Mouse (Mus musculus): ENCODE results near the gene Gm960. TPM values are rescaled to one million over a fixed set of nuclear protein-coding genes. Genes with fewer than 3 reads are reported as not detected.

Gene Gm960
- polyA plus RNA-seq (2015; fragmentation: Nextera tagmentation; extraction: Ambion mirVana), result 4.1 and 5.8 TPM in 2 replicates

- Histone ChIP-seq H3K9ac (peak within 1 kb of the TSS; percentile 71), H3K4me2 (peak within 1 kb of the TSS; percentile 64), H3K4me1 (peaks cover 8% of the 10 kb centered on the region; the same call in 1 of the 2 replicates), H3K27ac (peak within 1 kb of the TSS; percentile 77), H3K27me3 (peaks cover 28% of the 10 kb centered on the region), H3K4me3 (peak within 1 kb of the TSS; percentile 53), H3K9me3 (replicated peaks) (no peaks in the 10 kb centered on the region), H3K36me3 (ENCODE audit: poor library complexity, severe bottlenecking) (no peaks in the 10 kb centered on the region)
- peak; percentile 92 for ATAC-seq
- under 1% methylated on average over 34 of the region's 40 CpGs for WGBS
Observed at GRCm38 (mm10) chr19:4698205-4698677, at the start of gene Gm960. Gm960 (minus strand) TSS chr19:4698668.

GRCm38 (mm10) chr19:4747631-4748312 lies 49.3 kb upstream of the Gm960 start:
- Histone ChIP-seq H3K36me3 (ENCODE audit: poor library complexity, severe bottlenecking) (peaks cover 91% of the 10 kb centered on the region), H3K9ac (no peak overlapping the region), H3K9me3 (replicated peaks) (no peaks in the 10 kb centered on the region), H3K4me1 (no peaks in the 10 kb centered on the region), H3K27ac (no peak overlapping the region), H3K4me2 (no peak overlapping the region), H3K27me3 (no peaks in the 10 kb centered on the region), H3K4me3 (no peak overlapping the region)
- ATAC-seq, result no peak
- WGBS, result 93% methylated on average over 9 of the region's 9 CpGs

- WGBS, result 85% methylated on average over 14 of the region's 14 CpGs
Observed at GRCm38 (mm10) chr19:4746611-4747010, 48.1 kb upstream of the Gm960 start.

GRCm38 (mm10) chr19:4745681-4746080 lies 47.2 kb upstream of the Gm960 start:
- Histone ChIP-seq H3K36me3 (ENCODE audit: poor library complexity, severe bottlenecking) (peaks cover 89% of the 10 kb centered on the region), H3K27ac (no peak overlapping the region), H3K9ac (no peak overlapping the region), H3K4me3 (no peak overlapping the region), H3K27me3 (no peaks in the 10 kb centered on the region), H3K4me2 (no peak overlapping the region), H3K9me3 (replicated peaks) (no peaks in the 10 kb centered on the region), H3K4me1 (no peaks in the 10 kb centered on the region)
- 91% methylated on average over 10 of the region's 10 CpGs for WGBS
- ATAC-seq, result no peak

More at GRCm38 (mm10) chr19:4746611-4747010, 48.1 kb upstream of the Gm960 start:
- Histone ChIP-seq H3K9ac (no peak overlapping the region), H3K27me3 (no peaks in the 10 kb centered on the region), H3K4me1 (no peaks in the 10 kb centered on the region), H3K4me3 (no peak overlapping the region), H3K4me2 (no peak overlapping the region), H3K9me3 (replicated peaks) (no peaks in the 10 kb centered on the region), H3K27ac (no peak overlapping the region), H3K36me3 (ENCODE audit: poor library complexity, severe bottlenecking) (peaks cover 89% of the 10 kb centered on the region)
- no peak for ATAC-seq

GRCm38 (mm10) chr19:4745057-4745456 lies 46.6 kb upstream of the Gm960 start:
- no peak for ATAC-seq
- H3K27ac ChIP-seq, result no peak overlapping the region
- H3K9me3 ChIP-seq (replicated peaks), result no peaks in the 10 kb centered on the region
- no peak overlapping the region for H3K4me2 ChIP-seq
- no peak overlapping the region for H3K4me3 ChIP-seq
- WGBS, result 70% methylated on average over 9 of the region's 9 CpGs
- no peaks in the 10 kb centered on the region for H3K4me1 ChIP-seq
- H3K27me3 ChIP-seq, result no peaks in the 10 kb centered on the region
- H3K9ac ChIP-seq, result no peak overlapping the region
- peaks cover 89% of the 10 kb centered on the region for H3K36me3 ChIP-seq (ENCODE audit: poor library complexity, severe bottlenecking)

- Histone ChIP-seq H3K9me3 (replicated peaks) (no peaks in the 10 kb centered on the region), H3K4me2 (no peak overlapping the region), H3K36me3 (ENCODE audit: poor library complexity, severe bottlenecking) (peaks cover 89% of the 10 kb centered on the region), H3K9ac (peak overlapping the region; percentile 21; the same call in 1 of the 2 replicates), H3K4me3 (no peak overlapping the region), H3K27me3 (no peaks in the 10 kb centered on the region), H3K27ac (no peak overlapping the region), H3K4me1 (no peaks in the 10 kb centered on the region)
- WGBS, result 84% methylated on average over 14 of the region's 14 CpGs
- no peak for ATAC-seq
Observed at GRCm38 (mm10) chr19:4744026-4744425, 45.6 kb upstream of the Gm960 start.

GRCm38 (mm10) chr19:4743524-4743923 lies 45.1 kb upstream of the Gm960 start:
- H3K4me3 ChIP-seq, result no peak overlapping the region
- H3K36me3 ChIP-seq (ENCODE audit: poor library complexity, severe bottlenecking), result peaks cover 87% of the 10 kb centered on the region
- H3K27me3 ChIP-seq, result no peaks in the 10 kb centered on the region
- no peaks in the 10 kb centered on the region for H3K4me1 ChIP-seq
- no peak overlapping the region for H3K4me2 ChIP-seq
- no peaks in the 10 kb centered on the region for H3K9me3 ChIP-seq (replicated peaks)
- no peak overlapping the region for H3K27ac ChIP-seq
- H3K9ac ChIP-seq, result no peak overlapping the region
- no peak for ATAC-seq
- 38% methylated on average over 5 of the region's 5 CpGs for WGBS

- ATAC-seq, result no peak
- Histone ChIP-seq H3K4me2 (no peak overlapping the region), H3K36me3 (ENCODE audit: poor library complexity, severe bottlenecking) (peaks cover 87% of the 10 kb centered on the region), H3K9me3 (replicated peaks) (no peaks in the 10 kb centered on the region), H3K27me3 (no peaks in the 10 kb centered on the region), H3K9ac (no peak overlapping the region), H3K27ac (no peak overlapping the region), H3K4me1 (no peaks in the 10 kb centered on the region), H3K4me3 (no peak overlapping the region)
- WGBS, result 93% methylated on average over 6 of the region's 6 CpGs
Observed at GRCm38 (mm10) chr19:4742229-4742628, 43.8 kb upstream of the Gm960 start.

- H3K36me3 ChIP-seq (ENCODE audit: poor library complexity, severe bottlenecking), result peaks cover 87% of the 10 kb centered on the region
- no peak overlapping the region for H3K4me3 ChIP-seq
- H3K4me1 ChIP-seq, result no peaks in the 10 kb centered on the region
- no peaks in the 10 kb centered on the region for H3K9me3 ChIP-seq (replicated peaks)
- no peaks in the 10 kb centered on the region for H3K27me3 ChIP-seq
- ATAC-seq, result no peak
- no peak overlapping the region for H3K9ac ChIP-seq
- H3K4me2 ChIP-seq, result no peak overlapping the region
- WGBS, result 86% methylated on average over 10 of the region's 10 CpGs
- no peak overlapping the region for H3K27ac ChIP-seq
Observed at GRCm38 (mm10) chr19:4741482-4741881, 43.0 kb upstream of the Gm960 start.

- ATAC-seq, result no peak
- WGBS, result 94% methylated on average over 5 of the region's 5 CpGs
Observed at GRCm38 (mm10) chr19:4739762-4740161, 41.3 kb upstream of the Gm960 start.

GRCm38 (mm10) chr19:4739053-4739452 lies 40.6 kb upstream of the Gm960 start:
- Histone ChIP-seq H3K9ac (no peak overlapping the region), H3K4me2 (no peak overlapping the region)

More at GRCm38 (mm10) chr19:4739762-4740161, 41.3 kb upstream of the Gm960 start:
- Histone ChIP-seq H3K9me3 (replicated peaks) (no peaks in the 10 kb centered on the region), H3K36me3 (ENCODE audit: poor library complexity, severe bottlenecking) (peaks cover 83% of the 10 kb centered on the region), H3K27ac (no peak overlapping the region), H3K27me3 (no peaks in the 10 kb centered on the region), H3K4me1 (no peaks in the 10 kb centered on the region), H3K4me2 (no peak overlapping the region), H3K9ac (no peak overlapping the region), H3K4me3 (no peak overlapping the region)

GRCm38 (mm10) chr19:4737866-4738265 lies 39.4 kb upstream of the Gm960 start:
- no peak for ATAC-seq
- Histone ChIP-seq H3K4me3 (no peak overlapping the region), H3K4me2 (no peak overlapping the region), H3K27me3 (no peaks in the 10 kb centered on the region), H3K4me1 (no peaks in the 10 kb centered on the region), H3K36me3 (ENCODE audit: poor library complexity, severe bottlenecking) (peaks cover 91% of the 10 kb centered on the region), H3K27ac (no peak overlapping the region), H3K9me3 (replicated peaks) (no peaks in the 10 kb centered on the region), H3K9ac (no peak overlapping the region)
- WGBS, result 89% methylated on average over 13 of the region's 13 CpGs

More at GRCm38 (mm10) chr19:4739053-4739452, 40.6 kb upstream of the Gm960 start:
- H3K4me3 ChIP-seq, result no peak overlapping the region
- H3K36me3 ChIP-seq (ENCODE audit: poor library complexity, severe bottlenecking), result peaks cover 83% of the 10 kb centered on the region
- no peaks in the 10 kb centered on the region for H3K4me1 ChIP-seq
- H3K27me3 ChIP-seq, result no peaks in the 10 kb centered on the region
- WGBS, result 94% methylated on average over 11 of the region's 11 CpGs
- no peak overlapping the region for H3K27ac ChIP-seq
- H3K9me3 ChIP-seq (replicated peaks), result no peaks in the 10 kb centered on the region
- no peak for ATAC-seq
